Mouse (Mus musculus) spleen, adult 2 months (tissue): Measurements from ENCODE around the gene Adck1. TPM values are rescaled to one million over a fixed set of nuclear protein-coding genes. Genes with fewer than 3 reads are reported as not detected.

Source experiments
- DNase-seq, 2 experiments: peaks; one replicate each; pipeline versions ENCODE4 v3.0.0 to v3.0.0-alpha.2; 2012 to 2021; ENCODE audit warnings: low spot score in 2 of 2, low read depth in 1 of 2
- H3K27ac ChIP-seq: fragments of 200-500 bp; 2 replicates; pipeline ENCODE4 v1.5.1; 2012; ENCODE audit warnings: low read length, inconsistent platforms; ENCODE audit not compliant: insufficient read depth
- H3K27me3 ChIP-seq: fragments of 200-500 bp; 2 replicates; pipeline ENCODE4 v1.6.1; 2012; ENCODE audit warnings: mild to moderate bottlenecking, moderate library complexity, low read length, inconsistent platforms; ENCODE audit not compliant: control insufficient read depth, insufficient read depth
- H3K36me3 ChIP-seq: fragments of 200-500 bp; 2 replicates; pipeline ENCODE4 v1.6.1; 2012; ENCODE audit warnings: mild to moderate bottlenecking, low read length, inconsistent platforms; ENCODE audit not compliant: control insufficient read depth, insufficient read depth
- H3K4me1 ChIP-seq: fragments of 200-500 bp; 2 replicates; pipeline ENCODE4 v1.6.1; 2011; ENCODE audit warnings: inconsistent platforms; ENCODE audit not compliant: control insufficient read depth, insufficient read depth, insufficient read length
- H3K4me3 ChIP-seq: fragments of 200-500 bp; 2 replicates; pipeline ENCODE4 v1.5.1; 2011; ENCODE audit warnings: mild to moderate bottlenecking, inconsistent platforms; ENCODE audit not compliant: insufficient read depth, insufficient read length; ENCODE audit errors: extremely low read depth
- CTCF ChIP-seq: fragments of 200-500 bp; IDR thresholded peaks from 2 replicates; pipeline ENCODE4 v1.5.1; 2011; ENCODE audit warnings: mild to moderate bottlenecking, inconsistent platforms; ENCODE audit not compliant: insufficient read depth, insufficient read length, insufficient replicate concordance; ENCODE audit errors: extremely low read depth
- POLR2A ChIP-seq: fragments of 200-500 bp; IDR thresholded peaks from 2 replicates; pipeline ENCODE4 v1.6.1; 2011; ENCODE audit warnings: low read depth, low read length, inconsistent platforms
- WGBS: fragments of 180-500 bp; shearing (Covaris S2); methylation state at CpG from one replicate; pipeline ENCODE4 v1.1.7; 2018; 5-methylcytosine and 5-hydroxymethylcytosine counted together
- polyA plus RNA-seq: library from polyadenylated mRNA; depleted of rRNA; stranded (reverse); fragments of >200 nt; gene quantifications from 2 replicates; pipeline ENCODE4 v1.2.3, GENCODE M21; 2012

Adck1 gene
- polyA plus RNA-seq, 1 experiment = 15.6 TPM

GRCm38 (mm10) chr12:88458936-88459335, 98.6 kb downstream of the Adck1 start:
- no peaks in the 10 kb centered on the region for H3K4me1 ChIP-seq
- H3K27ac ChIP-seq = no peak overlapping the region
- no peak for TF ChIP-seq CTCF
- no peak for TF ChIP-seq POLR2A
- WGBS = 95% methylated on average over 12 of the region's 12 CpGs
- H3K27me3 ChIP-seq = no peaks in the 10 kb centered on the region
- no peak for DNase-seq
- H3K36me3 ChIP-seq = peaks cover 2% of the 10 kb centered on the region; the same call in 1 of the 2 replicates
- H3K4me3 ChIP-seq = no peak overlapping the region

DNA sequence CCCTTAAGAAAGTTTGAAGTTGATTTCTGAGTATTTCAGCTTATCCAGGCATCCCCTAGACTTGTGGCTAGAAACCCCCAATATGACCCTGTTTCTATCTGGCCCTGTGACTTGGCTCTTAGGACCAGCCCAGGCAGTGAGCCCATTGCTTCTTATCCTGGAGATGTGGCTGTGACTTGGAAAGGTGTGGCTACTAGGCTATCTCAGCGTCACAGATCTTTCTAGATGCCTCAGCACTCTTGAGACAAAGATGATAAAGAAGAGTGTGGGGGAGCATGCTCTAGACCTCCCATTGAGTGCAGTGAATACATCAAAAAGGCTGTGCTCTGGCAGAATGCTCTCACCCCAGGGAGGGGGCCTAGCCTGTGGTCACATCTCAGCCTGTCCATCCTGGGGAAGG, 99.1 kb downstream of the Adck1 start:
- H3K36me3 ChIP-seq = peaks cover 2% of the 10 kb centered on the region; the same call in 1 of the 2 replicates
- H3K4me3 ChIP-seq = no peak overlapping the region
- no peaks in the 10 kb centered on the region for H3K27me3 ChIP-seq
- no peaks in the 10 kb centered on the region for H3K4me1 ChIP-seq
- H3K27ac ChIP-seq = no peak overlapping the region
- no peak for DNase-seq
- 85% methylated on average over 1 of the region's 1 CpGs for WGBS
- TF ChIP-seq POLR2A (no peak), CTCF (no peak)

DNA sequence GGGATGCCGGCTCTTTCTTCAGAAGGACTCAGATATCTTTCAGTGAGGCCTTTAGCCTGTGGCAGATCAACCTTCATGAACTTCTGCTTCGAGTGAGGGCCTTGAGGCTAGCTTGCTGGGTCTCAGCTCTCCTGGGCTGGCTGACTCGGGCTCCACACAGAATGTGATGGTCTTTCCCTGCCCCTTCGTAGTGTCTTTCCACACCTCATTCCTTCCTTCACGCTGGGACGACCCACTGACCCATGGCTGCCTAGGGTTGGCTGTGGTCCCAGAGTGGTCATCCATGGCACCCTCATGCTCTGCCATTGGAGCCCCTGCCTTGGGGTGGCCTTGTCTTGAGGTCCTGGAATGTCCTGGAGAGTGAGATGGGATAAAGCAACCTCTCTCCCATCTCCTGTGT, 100.7 kb downstream of the Adck1 start:
- Histone ChIP-seq H3K27ac (no peak overlapping the region), H3K27me3 (no peaks in the 10 kb centered on the region), H3K4me3 (no peak overlapping the region), H3K36me3 (peaks cover 2% of the 10 kb centered on the region; the same call in 1 of the 2 replicates), H3K4me1 (no peaks in the 10 kb centered on the region)
- 94% methylated on average over 6 of the region's 6 CpGs for WGBS
- no peak for TF ChIP-seq POLR2A
- TF ChIP-seq CTCF = no peak
- no peak for DNase-seq

GRCm38 (mm10) chr12:88463588-88464290, 103.4 kb downstream of the Adck1 start:
- 86% methylated on average over 10 of the region's 10 CpGs for WGBS
- Histone ChIP-seq H3K4me1 (no peaks in the 10 kb centered on the region), H3K27me3 (no peaks in the 10 kb centered on the region), H3K36me3 (peaks cover 2% of the 10 kb centered on the region; the same call in 1 of the 2 replicates), H3K4me3 (no peak overlapping the region), H3K27ac (no peak overlapping the region)
- no peak for DNase-seq
- TF ChIP-seq CTCF = no peak
- no peak for TF ChIP-seq POLR2A

DNA sequence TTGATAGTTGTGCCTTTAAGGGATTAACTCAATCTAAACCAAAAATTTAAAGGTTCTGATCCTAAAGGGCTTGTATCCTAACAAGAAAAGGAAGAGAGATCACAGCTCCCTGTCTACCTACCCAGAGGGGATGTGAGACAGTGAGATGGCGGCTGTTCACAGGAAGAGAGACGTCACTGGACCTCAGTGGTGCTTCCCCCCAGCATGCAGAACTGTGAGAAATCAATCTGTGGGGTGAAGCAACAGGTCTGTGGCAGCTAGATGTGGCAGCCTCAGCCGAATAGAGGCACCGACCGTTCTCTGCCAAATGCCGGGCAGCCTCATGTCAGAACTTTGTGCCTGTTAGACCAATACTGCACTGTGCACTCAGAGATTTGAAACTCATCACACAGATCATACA, 106.4 kb downstream of the Adck1 start:
- Histone ChIP-seq H3K27me3 (no peaks in the 10 kb centered on the region), H3K27ac (no peak overlapping the region), H3K36me3 (no peaks in the 10 kb centered on the region), H3K4me1 (no peaks in the 10 kb centered on the region), H3K4me3 (no peak overlapping the region)
- 58% methylated on average over 6 of the region's 6 CpGs for WGBS
- TF ChIP-seq CTCF (no peak), POLR2A (no peak)
- peak in 1 of 2 experiments; percentile 7 for DNase-seq

DNA sequence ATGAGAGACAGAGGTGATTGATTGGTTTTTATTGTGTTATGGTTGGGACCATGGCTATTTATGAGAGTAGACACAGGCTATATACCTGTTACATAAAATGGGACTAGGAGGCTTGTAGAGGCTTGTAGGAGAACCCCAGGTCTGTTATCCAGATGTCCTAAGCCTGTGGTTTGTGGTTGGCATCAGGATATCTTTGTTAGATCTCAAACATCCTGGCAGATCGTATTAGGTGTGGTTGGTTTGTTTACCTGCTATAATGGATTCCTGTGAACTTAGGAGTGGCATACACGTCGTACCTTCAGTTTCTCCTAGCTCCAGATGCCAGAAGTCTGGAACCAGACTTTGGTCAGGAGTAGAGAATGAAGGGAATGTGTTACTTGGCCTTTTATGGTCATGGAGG, 106.9 kb downstream of the Adck1 start:
- no peak for TF ChIP-seq CTCF
- TF ChIP-seq POLR2A = no peak
- Histone ChIP-seq H3K27me3 (no peaks in the 10 kb centered on the region), H3K4me3 (no peak overlapping the region), H3K36me3 (no peaks in the 10 kb centered on the region), H3K27ac (no peak overlapping the region), H3K4me1 (no peaks in the 10 kb centered on the region)
- DNase-seq = no peak
- 58% methylated on average over 3 of the region's 3 CpGs for WGBS

- Histone ChIP-seq H3K27me3 (no peaks in the 10 kb centered on the region), H3K4me1 (no peaks in the 10 kb centered on the region), H3K36me3 (no peaks in the 10 kb centered on the region), H3K27ac (no peak overlapping the region), H3K4me3 (no peak overlapping the region)
- 81% methylated on average over 5 of the region's 5 CpGs for WGBS
- no peak for DNase-seq
- TF ChIP-seq POLR2A = no peak
- no peak for TF ChIP-seq CTCF
Measured at GRCm38 (mm10) chr12:88467935-88468465, 107.6 kb downstream of the Adck1 start.
